Mouse (Mus musculus): ENCODE results near the gene 1110051M20Rik.
"Not testable (repeated sequence)": the region's sequence is repeated elsewhere in the genome, so short reads cannot be mapped to it uniquely, and the experiment has no call there.

1110051M20Rik gene

DNA sequence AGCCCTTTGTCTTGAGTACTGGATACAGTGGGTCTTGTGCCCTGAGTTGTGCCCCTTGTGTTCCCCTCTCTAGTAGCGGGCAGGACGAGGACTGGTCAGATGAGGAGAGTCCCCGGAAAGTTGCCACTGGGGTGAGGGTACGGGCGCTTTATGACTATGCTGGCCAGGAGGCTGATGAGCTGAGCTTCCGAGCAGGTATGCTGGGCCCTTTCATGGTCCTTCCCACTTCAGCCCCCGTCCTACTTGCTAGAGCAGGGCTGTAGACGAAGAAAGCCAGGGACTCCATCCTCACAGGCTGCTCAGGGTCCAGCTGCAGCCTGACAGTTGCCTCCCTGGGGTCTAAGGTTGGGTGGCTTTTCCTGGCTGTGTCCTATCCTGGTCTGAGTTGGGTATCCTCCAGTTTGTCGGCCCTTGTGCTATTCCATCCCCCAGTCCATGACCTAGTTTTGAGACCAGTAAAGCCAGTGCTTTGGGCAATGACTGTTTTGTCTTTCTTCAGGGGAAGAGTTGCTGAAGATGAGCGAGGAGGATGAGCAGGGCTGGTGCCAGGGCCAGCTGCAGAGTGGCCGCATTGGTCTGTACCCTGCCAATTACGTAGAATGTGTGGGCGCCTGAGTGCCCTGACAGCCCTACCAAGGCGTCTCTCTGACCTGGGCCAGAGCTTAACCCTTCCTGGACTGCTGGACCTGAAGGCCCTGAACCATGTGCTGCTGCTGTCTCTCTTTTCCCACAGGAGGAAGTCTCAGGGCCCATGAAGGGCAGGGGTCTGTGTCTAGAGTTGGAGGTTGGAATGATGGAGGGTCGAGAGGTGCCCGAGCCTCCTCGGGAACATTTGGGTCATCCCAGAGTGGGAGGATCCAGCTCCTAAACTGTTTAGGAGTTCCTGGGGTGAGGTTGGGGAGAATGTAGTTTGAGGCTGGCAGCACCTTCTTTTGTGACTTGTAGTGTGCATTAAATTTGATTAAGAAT is 180.5 kb downstream of the 1110051M20Rik start:
- DNase-seq (ENCODE audit: low spot score in 2 of 2): no peak

DNA sequence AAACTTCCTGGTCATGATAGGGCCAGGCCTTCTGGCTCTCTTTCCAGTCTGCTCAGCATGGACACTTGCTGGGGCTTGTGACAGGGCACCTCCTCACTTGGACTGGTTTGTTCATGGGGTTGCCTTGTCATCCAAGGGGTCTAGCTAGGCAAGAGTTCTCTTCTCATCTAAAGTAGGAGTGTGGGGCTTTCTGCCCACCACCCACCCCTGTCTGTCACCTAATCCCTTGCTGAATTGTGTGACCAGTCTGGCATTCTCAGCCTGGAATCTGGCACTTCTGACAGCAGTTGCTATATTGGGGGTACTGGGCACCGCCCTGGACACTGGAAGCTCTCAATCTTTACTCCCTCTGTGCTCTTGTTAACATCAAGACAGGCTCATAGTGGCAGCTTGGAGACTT is 185.0 kb downstream of the 1110051M20Rik start:
- no peak for DNase-seq (ENCODE audit: low spot score in 2 of 2)

DNA sequence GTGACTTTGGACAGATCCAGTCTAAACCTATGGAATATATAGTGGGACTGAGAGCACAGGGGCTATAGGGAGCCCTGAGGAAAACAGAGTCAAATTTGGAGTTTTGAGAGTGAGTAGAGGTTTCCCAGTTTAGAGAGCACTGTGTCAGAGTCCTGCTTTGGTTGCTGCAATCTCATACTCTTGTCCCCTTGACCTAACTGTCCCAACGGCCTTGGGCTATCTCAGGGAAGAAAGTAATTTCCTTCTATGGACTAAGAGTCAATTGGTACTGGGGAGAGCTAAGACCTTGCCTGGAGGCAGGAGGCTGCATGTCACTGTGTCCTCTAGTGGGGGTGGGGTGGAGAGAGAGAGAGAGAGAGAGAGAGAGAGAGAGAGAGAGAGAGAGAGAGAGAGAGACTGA is 185.7 kb downstream of the 1110051M20Rik start:
- no peak for DNase-seq (ENCODE audit: low spot score in 2 of 2)

- peak in 1 of 2 experiments; percentile 57 for DNase-seq (ENCODE audit: low spot score in 2 of 2)
Measured at GRCm38 (mm10) chr2:91258054-91258453, 186.4 kb downstream of the 1110051M20Rik start.

GRCm38 (mm10) chr2:91257126-91257980 is 187.2 kb downstream of the 1110051M20Rik start:
- DNase-seq (ENCODE audit: low spot score in 2 of 2): no peak

- peak; percentile 43 to 47 for DNase-seq (ENCODE audit: low spot score in 2 of 2)
Measured at GRCm38 (mm10) chr2:91256256-91257125, 188.0 kb downstream of the 1110051M20Rik start.

DNA sequence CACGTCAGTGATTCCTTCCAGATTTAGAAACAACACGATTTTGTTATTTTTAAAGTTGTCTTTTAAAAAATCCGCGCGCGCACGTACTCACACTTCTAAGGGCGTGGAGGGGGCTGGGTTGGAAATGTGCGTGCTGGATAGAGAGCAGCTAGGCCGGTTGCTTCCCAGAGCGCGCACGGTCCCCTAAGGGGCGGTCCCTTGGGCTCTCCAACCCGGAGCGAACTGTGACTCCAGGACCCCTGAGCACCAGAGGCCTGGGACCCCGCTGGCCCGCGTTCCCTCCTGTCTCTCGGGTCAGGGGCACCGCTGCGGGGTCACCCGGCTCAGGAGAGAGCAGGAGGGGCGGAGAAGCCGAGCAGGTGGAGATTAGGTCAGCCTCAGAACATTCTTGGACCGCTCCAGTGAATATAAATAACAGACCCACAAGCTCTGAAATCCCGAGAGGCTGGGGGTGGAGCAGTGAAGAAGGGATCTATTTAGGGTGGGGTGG is 188.8 kb downstream of the 1110051M20Rik start, which contains the start of gene Pacsin3:
TSS of gene Pacsin3 (plus strand) at position 294 of the 490 bp plus-strand sequence.
- peak in 1 of 2 experiments; percentile 64 for DNase-seq (ENCODE audit: low spot score in 2 of 2)

DNA sequence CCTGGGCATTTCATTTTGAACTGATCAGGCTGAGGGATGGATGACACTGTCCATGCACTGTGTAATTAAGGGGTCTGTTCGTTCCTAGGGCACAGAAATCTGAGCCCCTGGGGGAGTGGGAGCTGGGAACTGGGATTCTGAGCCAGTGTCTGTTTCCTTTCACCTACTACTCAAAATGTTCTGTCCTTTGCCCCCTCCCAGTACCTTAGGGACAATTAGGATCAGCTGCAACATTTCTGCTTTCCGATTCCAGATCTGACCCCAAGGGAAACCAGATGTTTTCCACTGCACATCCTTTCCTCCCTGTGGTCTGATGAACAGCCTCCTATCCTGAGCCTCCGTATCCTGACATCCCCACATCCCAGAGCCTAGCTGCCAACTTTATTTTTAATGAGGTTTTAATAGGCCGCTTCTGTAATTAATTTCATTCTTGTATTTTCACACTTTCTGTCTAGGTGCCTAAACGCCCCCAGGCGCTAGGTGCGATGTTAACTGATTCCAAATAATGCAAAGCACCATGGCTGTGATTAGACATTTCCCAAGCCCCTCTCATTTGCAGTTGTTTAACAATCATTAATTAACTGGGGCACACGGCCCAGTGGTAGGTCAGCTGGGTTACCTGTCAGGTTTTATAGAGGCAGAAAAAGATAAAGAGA is 189.7 kb downstream of the 1110051M20Rik start:
- no peak for DNase-seq (ENCODE audit: low spot score in 2 of 2)

DNA sequence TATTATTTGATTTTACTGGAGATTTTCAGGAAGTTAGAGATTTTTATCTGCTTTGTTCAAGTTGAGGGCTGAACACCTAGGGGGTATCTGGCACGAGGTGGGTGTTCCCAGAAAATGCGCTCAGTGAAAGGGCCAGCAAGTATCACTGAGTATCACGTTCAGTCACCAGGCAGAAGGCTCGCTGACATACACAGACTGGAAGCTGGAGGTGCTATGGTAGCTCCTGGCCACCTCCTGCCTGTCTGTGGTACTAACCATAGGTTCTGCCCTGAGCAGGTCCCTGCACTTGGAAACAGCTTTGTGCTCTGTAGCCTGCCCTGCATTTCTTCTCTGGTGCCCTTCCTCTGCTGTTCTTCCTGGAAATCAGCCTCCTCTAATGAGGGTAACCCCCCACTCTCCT is 192.0 kb downstream of the 1110051M20Rik start:
- DNase-seq (ENCODE audit: low spot score in 2 of 2): no peak

GRCm38 (mm10) chr2:91252001-91252400 is 192.5 kb downstream of the 1110051M20Rik start:
- DNase-seq (ENCODE audit: low spot score in 2 of 2): no peak

DNA sequence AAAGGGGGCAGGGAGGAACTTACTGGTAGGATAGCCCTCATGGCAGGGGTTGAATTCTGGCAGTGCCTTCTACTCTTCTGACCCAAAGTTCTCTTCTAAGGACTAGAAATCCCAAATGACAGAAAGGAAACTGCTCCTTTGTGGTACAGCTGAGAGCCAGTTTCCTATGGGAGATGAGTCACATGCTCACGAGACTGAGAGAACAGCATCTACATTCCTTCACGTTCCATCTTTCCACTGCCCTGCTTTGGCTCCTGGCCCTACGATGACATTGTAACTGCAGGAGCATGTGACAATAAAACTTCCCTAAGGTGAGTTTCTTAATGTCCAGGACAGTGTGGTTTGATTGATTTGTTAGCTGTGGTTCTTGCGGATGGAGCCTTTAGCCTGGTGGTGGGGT is 196.1 kb downstream of the 1110051M20Rik start:
- DNase-seq (ENCODE audit: low spot score in 2 of 2): no peak

DNA sequence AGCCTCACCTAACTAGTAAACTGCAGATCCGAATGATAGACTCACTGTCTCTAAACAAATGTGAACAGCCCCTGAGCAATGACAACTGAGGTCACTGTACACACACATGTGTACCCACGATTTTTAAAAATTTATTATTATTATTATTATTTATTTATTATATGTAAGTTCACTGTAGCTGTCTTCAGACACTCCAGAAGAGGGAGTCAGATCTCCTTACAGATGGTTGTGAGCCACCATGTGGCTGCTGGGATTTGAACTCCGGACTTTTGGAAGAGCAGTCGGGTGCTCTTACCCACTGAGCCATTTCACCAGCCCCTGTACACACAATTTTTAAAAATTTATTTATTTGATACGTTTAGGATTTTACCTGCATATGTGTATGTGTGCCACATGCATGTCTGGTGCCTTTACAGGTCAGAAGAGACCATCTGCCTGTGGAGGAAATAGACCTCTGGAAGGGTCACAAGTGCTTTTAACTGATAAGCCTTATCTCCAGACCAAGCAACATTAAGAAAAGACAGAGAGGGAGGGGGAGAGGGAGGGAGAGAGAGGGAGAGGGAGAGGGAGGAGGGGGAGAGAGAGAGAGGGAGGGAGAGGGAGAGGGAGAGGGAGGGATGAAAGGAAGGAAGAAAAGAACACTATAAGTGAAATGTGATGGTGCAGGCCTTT is 199.8 kb downstream of the 1110051M20Rik start:
- no peak for DNase-seq (ENCODE audit: low spot score in 2 of 2)

DNA sequence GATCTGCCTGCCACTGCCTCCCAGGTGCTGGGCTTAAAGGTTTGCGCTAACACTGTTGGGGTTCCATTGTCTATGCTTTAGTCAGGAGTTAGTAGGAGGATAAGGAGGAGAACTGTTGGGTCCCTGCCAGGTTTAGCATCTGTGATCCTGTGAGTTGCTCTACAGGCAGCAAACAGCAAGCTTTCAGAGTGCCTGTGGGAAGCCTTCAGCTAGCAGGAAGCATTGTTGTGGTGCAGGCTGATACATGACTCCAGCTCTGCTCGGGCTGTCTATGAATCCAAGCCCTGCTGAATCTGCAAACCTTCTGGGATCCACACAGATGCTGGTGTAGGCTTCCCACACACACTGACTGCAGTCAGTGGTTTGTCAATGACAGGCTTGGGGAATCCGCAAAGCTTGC is 201.1 kb downstream of the 1110051M20Rik start:
- DNase-seq (ENCODE audit: low spot score in 2 of 2): peak; percentile 73 to 80

DNA sequence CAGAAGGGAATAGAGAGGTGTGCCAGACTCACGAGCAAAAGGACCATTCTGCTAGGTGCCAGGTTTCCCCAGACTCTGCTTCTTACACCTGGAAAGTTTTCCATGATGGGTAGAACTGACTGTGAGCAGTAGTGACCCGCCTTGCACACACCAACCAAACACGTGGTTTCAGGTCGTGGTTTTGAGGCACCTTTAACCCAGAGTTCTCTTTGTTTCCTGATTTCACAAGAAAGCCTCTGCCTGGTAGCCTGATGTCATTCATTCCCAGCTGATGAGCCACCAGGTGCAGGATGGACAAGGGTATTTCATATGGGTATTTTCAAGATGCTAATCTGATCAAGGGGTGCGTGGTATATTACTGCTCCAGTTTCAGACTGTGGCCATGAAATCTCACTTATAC is 202.0 kb downstream of the 1110051M20Rik start:
- no peak for DNase-seq (ENCODE audit: low spot score in 2 of 2)

DNA sequence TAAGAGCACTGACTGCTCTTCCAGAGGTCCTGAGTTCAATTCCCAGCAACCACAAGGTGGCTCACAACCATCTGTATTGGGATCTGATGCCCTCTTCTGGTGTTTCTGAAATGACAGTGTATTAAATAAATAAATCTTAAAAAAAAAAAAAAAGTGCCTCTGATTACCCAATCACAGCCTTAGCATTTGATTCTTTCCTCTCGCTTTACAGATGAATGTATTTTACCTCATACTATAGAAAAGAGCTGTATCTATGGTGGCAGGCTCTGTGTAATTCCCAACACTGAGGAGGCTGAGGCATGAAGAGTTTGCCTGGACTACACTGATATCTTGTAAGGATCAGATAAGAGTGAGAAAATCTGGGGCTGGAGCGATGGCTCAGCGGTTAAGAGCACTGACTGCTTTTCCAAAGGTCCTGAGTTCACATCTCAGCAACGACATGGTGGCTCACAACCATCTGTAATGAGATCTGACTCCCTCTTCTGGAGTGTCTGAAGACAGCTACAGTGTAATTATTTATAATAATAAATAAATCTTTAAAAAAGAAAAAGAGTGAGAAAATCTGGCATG is 206.9 kb downstream of the 1110051M20Rik start:
- DNase-seq (ENCODE audit: low spot score in 2 of 2): not testable (repeated sequence)

DNA sequence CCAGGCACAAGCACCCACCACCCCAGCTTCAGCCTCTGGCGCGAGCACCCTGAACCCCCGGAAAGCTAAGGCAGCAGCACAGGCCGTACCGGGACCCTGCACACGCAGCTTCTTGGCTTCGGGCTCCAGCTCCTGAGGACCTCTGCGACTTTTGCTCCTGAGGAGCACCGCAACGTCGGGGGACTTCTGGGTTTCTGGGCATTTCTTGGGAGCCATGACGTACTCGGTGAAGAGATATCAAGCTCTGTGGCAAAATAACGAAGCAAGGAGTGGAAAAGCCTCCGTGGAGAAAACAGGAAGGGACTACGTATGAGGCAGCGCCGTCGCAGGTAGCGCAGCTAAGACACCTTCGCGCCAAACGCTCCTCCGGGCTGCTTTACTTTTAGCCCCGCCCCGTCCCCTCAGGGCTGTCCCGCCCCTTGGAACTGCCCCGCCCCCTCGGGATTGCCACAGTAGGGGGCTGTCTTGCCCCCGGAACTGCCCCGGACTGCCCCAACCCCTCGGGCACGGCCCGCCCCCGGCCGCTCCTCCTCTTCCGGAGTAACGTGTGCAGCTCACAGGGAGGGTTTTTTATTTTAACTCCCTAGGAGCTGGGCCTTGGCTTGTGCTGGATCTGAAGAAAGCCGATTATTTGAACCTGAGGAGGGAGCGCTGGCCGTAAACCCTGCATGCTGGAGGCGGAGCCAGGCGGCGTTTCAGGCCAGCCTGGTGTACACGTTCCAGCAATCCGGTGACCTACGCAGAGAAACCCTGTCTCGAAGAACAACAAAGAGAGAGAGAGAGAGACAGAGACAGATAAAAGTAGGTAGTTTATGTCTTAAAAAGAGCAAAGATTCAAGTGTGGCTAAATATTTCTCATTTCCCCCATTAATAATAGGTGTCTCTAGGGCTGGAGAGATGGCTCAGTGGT is 207.6 kb downstream of the 1110051M20Rik start, which contains the start of gene Ddb2:
TSS of gene Ddb2 (minus strand) at position 382 of the 910 bp plus-strand sequence.
- peak; percentile 81 for DNase-seq (ENCODE audit: low spot score in 2 of 2)

DNA sequence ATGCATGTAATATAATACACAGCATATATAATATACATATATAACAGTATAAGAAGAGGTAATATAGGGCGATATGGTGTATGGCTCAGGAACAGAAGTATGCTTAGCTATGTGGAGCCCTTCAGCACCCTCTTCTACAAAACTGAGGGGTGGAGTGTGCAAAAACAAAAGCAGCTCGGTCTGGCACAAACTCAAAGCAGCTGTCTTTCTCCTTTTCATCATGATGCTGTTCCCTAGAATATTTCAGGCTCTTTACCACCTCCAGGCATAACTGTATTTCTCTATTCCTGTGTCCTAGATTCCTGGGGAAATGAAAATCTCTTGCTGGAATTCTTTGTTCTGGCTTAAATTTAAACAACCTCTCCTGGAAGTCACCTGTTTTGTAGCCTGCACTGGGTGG is 214.8 kb downstream of the 1110051M20Rik start:
- DNase-seq (ENCODE audit: low spot score in 2 of 2): peak; percentile 46 to 75
